Mouse (Mus musculus) bone marrow macrophage, adult 2 months (primary cell): ENCODE results near the gene Ces3b.

Experiments
- CTCF ChIP-seq: IDR thresholded peaks from 2 replicates; pipeline ENCODE4 v1.5.1; 2012; ENCODE audit warnings: low read depth, mild to moderate bottlenecking, low read length, moderate library complexity
- POLR2A ChIP-seq: IDR thresholded peaks from 2 replicates; pipeline ENCODE4 v1.6.1; 2012; ENCODE audit warnings: mild to moderate bottlenecking, low read depth, low read length, borderline replicate concordance

DNA sequence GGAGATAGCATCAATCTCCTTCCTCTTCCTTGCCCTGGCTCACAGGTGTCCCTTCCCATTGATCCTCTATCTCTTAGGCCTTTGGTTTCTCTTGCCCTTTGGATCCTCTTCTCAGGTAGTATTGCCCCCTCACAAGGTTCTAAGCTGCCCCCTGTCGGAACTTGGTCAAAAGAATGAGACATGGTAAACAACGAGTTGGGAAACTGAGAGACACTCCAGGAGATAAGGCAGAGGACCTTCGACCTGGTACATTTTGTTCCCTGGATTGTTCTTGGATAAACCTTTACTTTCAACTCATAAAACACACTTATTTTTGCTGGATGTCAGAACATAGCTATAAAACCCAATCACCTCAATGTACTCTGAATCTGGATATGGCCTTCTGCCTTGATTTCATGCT, 20.7 kb downstream of the Ces3b start:
- no peak for TF ChIP-seq POLR2A
- no peak for TF ChIP-seq CTCF
